Mouse (Mus musculus): ENCODE measurements at regions not wholly inside any gene's neighbourhood (a gene's known extent, or its start where the extent isn't known, plus 50 kb on each side); places are given as distances from the start of the nearest gene placed in this dataset.
A peak's percentile ranks its signal among the peaks of the same experiment; 100 is the strongest.
"Not testable (repeated sequence)": the region's sequence is repeated elsewhere in the genome, so short reads cannot be mapped to it uniquely, and the experiment has no call there.

- no peaks in the 10 kb centered on the region for H3K4me1 ChIP-seq
- H3K27ac ChIP-seq = no peak overlapping the region
- ATAC-seq (ENCODE audit: low FRiP score, low read depth) = no peak
- no peak overlapping the region for H3K4me2 ChIP-seq (replicated peaks)
- H3K4me3 ChIP-seq = no peak overlapping the region
- no peaks in the 10 kb centered on the region for H3K9me3 ChIP-seq
- WGBS = 82% methylated on average over 3 of the region's 3 CpGs
- H3K27me3 ChIP-seq (replicated peaks) = no peaks in the 10 kb centered on the region
- no peaks in the 10 kb centered on the region for H3K36me3 ChIP-seq
- no peak overlapping the region for H3K9ac ChIP-seq
These were observed 196.9 kb upstream of the Irak1bp1 start for GRCm38 (mm10) chr9:82632411-82632810.

- H3K9me3 ChIP-seq = no peaks in the 10 kb centered on the region
- H3K36me3 ChIP-seq = no peaks in the 10 kb centered on the region
- H3K4me3 ChIP-seq = no peak overlapping the region
- no peaks in the 10 kb centered on the region for H3K4me1 ChIP-seq
- H3K4me2 ChIP-seq (replicated peaks) = no peak overlapping the region
- ATAC-seq (ENCODE audit: low FRiP score, low read depth) = no peak
- H3K27ac ChIP-seq = no peak overlapping the region
- 88% methylated on average over 2 of the region's 2 CpGs for WGBS
- no peaks in the 10 kb centered on the region for H3K27me3 ChIP-seq (replicated peaks)
- H3K9ac ChIP-seq = no peak overlapping the region
These were observed 189.1 kb upstream of the Irak1bp1 start for GRCm38 (mm10) chr9:82640277-82640676.

DNA sequence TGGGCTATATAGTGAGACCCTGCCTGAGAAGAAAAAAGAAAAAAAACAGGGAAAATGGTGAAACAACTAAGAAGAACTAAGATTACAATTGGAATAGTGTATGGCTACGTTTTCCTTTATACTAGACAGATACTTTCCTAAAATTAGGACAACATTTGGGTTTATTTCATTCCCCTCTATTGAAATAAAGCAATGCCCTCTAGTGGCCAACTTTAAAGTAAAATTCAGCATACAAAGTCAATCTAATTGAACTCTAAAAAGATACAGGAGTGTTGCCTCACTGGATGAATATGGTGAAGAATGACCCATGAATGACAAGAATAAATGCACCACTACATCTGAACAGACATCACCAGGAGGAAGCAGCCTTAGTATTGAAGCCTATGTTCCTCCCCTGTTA lies 185.4 kb upstream of the Irak1bp1 start:
- Histone ChIP-seq H3K4me1 (no peaks in the 10 kb centered on the region), H3K4me3 (no peak overlapping the region), H3K4me2 (replicated peaks) (no peak overlapping the region), H3K27ac (no peak overlapping the region), H3K9me3 (no peaks in the 10 kb centered on the region), H3K36me3 (no peaks in the 10 kb centered on the region), H3K9ac (no peak overlapping the region), H3K27me3 (replicated peaks) (no peaks in the 10 kb centered on the region)
- ATAC-seq (ENCODE audit: low FRiP score, low read depth) = no peak
- 35% methylated on average over 1 of the region's 1 CpGs for WGBS

- H3K4me2 ChIP-seq (replicated peaks); ATAC-seq (ENCODE audit: low FRiP score, low read depth); H3K36me3 ChIP-seq; H3K9me3 ChIP-seq; H3K27me3 ChIP-seq (replicated peaks); H3K27ac ChIP-seq; H3K4me1 ChIP-seq; H3K9ac ChIP-seq; H3K4me3 ChIP-seq: not testable (repeated sequence)
- 50% methylated on average over 1 of the region's 1 CpGs for WGBS
These were observed 173.8 kb upstream of the Irak1bp1 start for GRCm38 (mm10) chr9:82655511-82655910.

DNA sequence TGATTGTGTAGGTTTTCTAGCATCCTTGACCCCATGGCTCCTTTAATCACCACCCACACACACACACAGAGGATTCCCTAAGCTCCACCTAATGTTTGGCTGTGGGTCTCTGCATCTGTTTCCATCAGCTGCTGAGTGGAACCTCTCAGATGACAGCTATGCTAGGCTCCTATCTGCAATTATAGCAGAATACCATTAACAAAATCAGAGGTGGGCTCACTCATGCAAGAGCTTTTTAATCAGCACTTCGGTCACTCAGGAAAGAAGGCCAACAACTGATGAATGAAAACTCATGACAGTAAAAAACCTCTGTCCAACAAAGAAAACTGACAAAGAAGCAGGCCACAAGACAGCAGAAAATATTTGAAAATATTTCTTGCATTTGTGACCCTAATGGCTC lies 147.1 kb upstream of the Irak1bp1 start:
- no peaks in the 10 kb centered on the region for H3K36me3 ChIP-seq
- H3K4me1 ChIP-seq = no peaks in the 10 kb centered on the region
- H3K4me3 ChIP-seq = no peak overlapping the region
- WGBS = 90% methylated on average over 1 of the region's 1 CpGs
- H3K9ac ChIP-seq = no peak overlapping the region
- no peaks in the 10 kb centered on the region for H3K27me3 ChIP-seq (replicated peaks)
- H3K9me3 ChIP-seq = no peaks in the 10 kb centered on the region; the same call in 1 of the 2 replicates
- no peak for ATAC-seq (ENCODE audit: low FRiP score, low read depth)
- no peak overlapping the region for H3K27ac ChIP-seq
- no peak overlapping the region for H3K4me2 ChIP-seq (replicated peaks)

GRCm38 (mm10) chr9:82709411-82709983 lies 119.8 kb upstream of the Irak1bp1 start:
- ATAC-seq (ENCODE audit: low FRiP score, low read depth) = no peak
- Histone ChIP-seq H3K9ac (no peak overlapping the region), H3K36me3 (no peaks in the 10 kb centered on the region), H3K4me1 (peaks cover 4% of the 10 kb centered on the region; the same call in 1 of the 2 replicates), H3K4me2 (replicated peaks) (no peak overlapping the region), H3K9me3 (no peaks in the 10 kb centered on the region), H3K27me3 (replicated peaks) (no peaks in the 10 kb centered on the region), H3K4me3 (no peak overlapping the region), H3K27ac (no peak overlapping the region)
- 28% methylated on average over 2 of the region's 2 CpGs for WGBS

- Histone ChIP-seq H3K9me3 (no peaks in the 10 kb centered on the region), H3K27me3 (replicated peaks) (no peaks in the 10 kb centered on the region), H3K4me2 (replicated peaks) (no peak overlapping the region), H3K36me3 (no peaks in the 10 kb centered on the region), H3K9ac (no peak overlapping the region), H3K27ac (no peak overlapping the region), H3K4me3 (no peak overlapping the region), H3K4me1 (peaks cover 4% of the 10 kb centered on the region; the same call in 1 of the 2 replicates)
- 65% methylated on average over 12 of the region's 12 CpGs for WGBS
- peak; percentile 29; the same call in 1 of the 2 replicates for ATAC-seq (ENCODE audit: low FRiP score, low read depth)
These were observed 119.2 kb upstream of the Irak1bp1 start for GRCm38 (mm10) chr9:82709991-82710593.

DNA sequence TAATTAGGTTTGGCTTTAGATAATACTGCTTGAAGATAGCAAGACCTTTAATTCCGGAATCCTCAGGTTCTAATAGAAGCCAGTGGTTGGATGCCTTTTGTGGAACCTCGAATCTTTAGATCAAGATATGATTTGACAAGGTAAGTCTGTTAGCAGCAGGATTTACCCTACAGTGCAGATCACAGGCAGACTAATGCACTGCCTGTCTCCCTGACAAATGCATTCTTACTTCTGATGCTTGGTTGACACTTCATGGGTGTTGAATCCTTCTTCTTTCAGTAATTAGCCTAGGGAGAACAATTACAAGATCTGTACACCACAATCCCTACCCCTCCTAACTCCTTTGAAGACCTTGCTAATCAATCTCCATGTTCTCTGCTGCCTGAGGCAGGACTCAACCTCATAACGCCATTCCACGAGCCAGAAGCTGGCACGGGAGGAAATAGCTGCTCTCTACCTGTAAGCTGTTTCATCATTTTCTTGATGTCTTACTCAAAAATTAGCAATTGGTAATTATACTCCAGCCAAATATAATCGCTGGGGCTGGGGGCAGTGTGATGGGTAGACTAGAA lies 118.3 kb upstream of the Irak1bp1 start:
- Histone ChIP-seq H3K36me3 (no peaks in the 10 kb centered on the region), H3K4me3 (no peak overlapping the region), H3K4me2 (replicated peaks) (no peak overlapping the region), H3K27me3 (replicated peaks) (no peaks in the 10 kb centered on the region), H3K9me3 (no peaks in the 10 kb centered on the region), H3K9ac (no peak overlapping the region), H3K27ac (no peak overlapping the region), H3K4me1 (peaks cover 4% of the 10 kb centered on the region; the same call in 1 of the 2 replicates)
- no peak for ATAC-seq (ENCODE audit: low FRiP score, low read depth)
- 69% methylated on average over 6 of the region's 6 CpGs for WGBS

GRCm38 (mm10) chr9:82712769-82713733 lies 116.3 kb upstream of the Irak1bp1 start:
- H3K27ac ChIP-seq = no peak overlapping the region
- no peaks in the 10 kb centered on the region for H3K9me3 ChIP-seq
- H3K36me3 ChIP-seq = no peaks in the 10 kb centered on the region
- no peaks in the 10 kb centered on the region for H3K27me3 ChIP-seq (replicated peaks)
- H3K4me2 ChIP-seq (replicated peaks) = no peak overlapping the region
- 88% methylated on average over 3 of the region's 3 CpGs for WGBS
- H3K9ac ChIP-seq = no peak overlapping the region
- H3K4me1 ChIP-seq = peaks cover 4% of the 10 kb centered on the region; the same call in 1 of the 2 replicates
- no peak for ATAC-seq (ENCODE audit: low FRiP score, low read depth)
- H3K4me3 ChIP-seq = no peak overlapping the region

GRCm38 (mm10) chr9:82728652-82729051 lies 100.7 kb upstream of the Irak1bp1 start:
- 76% methylated on average over 3 of the region's 3 CpGs for WGBS
- H3K27me3 ChIP-seq (replicated peaks) = no peaks in the 10 kb centered on the region
- no peak overlapping the region for H3K9ac ChIP-seq

DNA sequence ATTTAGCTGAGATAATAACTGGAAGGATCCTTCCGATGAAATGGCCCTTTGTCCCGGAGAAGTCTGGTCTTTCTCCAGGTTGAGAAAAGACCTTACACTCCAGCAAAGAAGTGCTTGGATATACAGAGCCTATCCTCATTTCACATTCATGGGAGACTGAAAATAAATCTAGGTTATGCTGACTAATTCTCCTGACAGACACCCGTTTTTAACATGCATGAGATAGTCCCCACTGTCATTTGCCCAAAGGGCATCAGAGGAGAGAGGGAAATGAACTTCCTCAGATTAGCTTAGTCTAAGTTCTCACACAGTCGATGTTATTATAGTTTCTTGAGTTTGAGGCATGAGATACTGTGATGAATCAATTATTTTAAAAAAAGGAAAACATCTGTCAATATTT lies 99.7 kb upstream of the Irak1bp1 start:
- no peak for ATAC-seq (ENCODE audit: low FRiP score, low read depth)
- WGBS = 70% methylated on average over 4 of the region's 4 CpGs
- no peaks in the 10 kb centered on the region for H3K27me3 ChIP-seq (replicated peaks)
- H3K4me1 ChIP-seq = no peaks in the 10 kb centered on the region
- no peak overlapping the region for H3K27ac ChIP-seq
- no peaks in the 10 kb centered on the region for H3K36me3 ChIP-seq
- no peak overlapping the region for H3K4me3 ChIP-seq
- no peak overlapping the region for H3K9ac ChIP-seq
- H3K9me3 ChIP-seq = no peaks in the 10 kb centered on the region
- H3K4me2 ChIP-seq (replicated peaks) = no peak overlapping the region

More at GRCm38 (mm10) chr9:82728652-82729051, 100.7 kb upstream of the Irak1bp1 start:
- H3K36me3 ChIP-seq = no peaks in the 10 kb centered on the region
- no peaks in the 10 kb centered on the region for H3K4me1 ChIP-seq
- no peak overlapping the region for H3K27ac ChIP-seq
- no peak overlapping the region for H3K4me2 ChIP-seq (replicated peaks)
- H3K9me3 ChIP-seq = no peaks in the 10 kb centered on the region
- no peak overlapping the region for H3K4me3 ChIP-seq
- no peak for ATAC-seq (ENCODE audit: low FRiP score, low read depth)

DNA sequence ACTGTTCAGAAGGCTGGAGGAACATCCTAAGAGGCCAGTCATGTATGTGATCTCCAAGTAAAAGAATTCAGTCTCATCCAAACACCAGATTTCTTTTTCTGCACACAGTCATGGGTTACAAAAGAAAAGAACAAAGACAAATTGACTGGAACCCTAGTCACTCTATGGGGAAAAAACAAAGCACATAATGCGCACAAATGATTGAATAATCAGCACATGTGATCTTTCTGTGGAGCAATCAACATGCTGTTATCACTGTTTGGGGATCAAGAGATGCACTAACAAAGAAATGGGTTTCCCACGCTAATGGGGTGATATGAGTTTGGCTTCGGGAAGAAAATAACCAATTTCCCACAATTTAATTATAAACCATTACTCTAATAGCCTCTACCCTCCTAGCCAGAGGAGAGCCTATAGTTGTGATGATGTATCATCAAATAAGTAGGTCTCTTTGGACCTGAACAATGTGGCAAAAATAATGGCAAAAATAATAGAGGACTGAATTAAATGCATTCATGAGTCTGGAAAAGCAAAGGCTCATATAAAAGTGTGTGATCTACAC lies 96.2 kb upstream of the Irak1bp1 start:
- no peaks in the 10 kb centered on the region for H3K27me3 ChIP-seq (replicated peaks)
- 83% methylated on average over 3 of the region's 3 CpGs for WGBS
- ATAC-seq (ENCODE audit: low FRiP score, low read depth) = no peak
- H3K9ac ChIP-seq = no peak overlapping the region
- no peaks in the 10 kb centered on the region for H3K4me1 ChIP-seq
- H3K4me2 ChIP-seq (replicated peaks) = no peak overlapping the region
- H3K9me3 ChIP-seq = 0 out of 2 replicates have a peak, but pooled peaks cover 3% of the 10 kb centered on the region
- H3K27ac ChIP-seq = no peak overlapping the region
- H3K36me3 ChIP-seq = no peaks in the 10 kb centered on the region
- no peak overlapping the region for H3K4me3 ChIP-seq
